Mouse (Mus musculus) cerebellum, postnatal 14 days (tissue): Measurements from ENCODE around the gene Dppa3.

Source experiments
- DNase-seq, 2 experiments: peaks; one replicate each; pipeline ENCODE4 v3.0.0; 2021; ENCODE audit warnings: mixed read lengths in 2 of 2

The Dppa3 gene

GRCm38 (mm10) chr6:122626110-122626509, at the start of gene Dppa3:
TSS of gene Dppa3 (plus strand) at chr6:122626410.
- no peak for DNase-seq

- DNase-seq: no peak
Observed at GRCm38 (mm10) chr6:122577030-122577429, 49.2 kb upstream of the Dppa3 start.

DNA sequence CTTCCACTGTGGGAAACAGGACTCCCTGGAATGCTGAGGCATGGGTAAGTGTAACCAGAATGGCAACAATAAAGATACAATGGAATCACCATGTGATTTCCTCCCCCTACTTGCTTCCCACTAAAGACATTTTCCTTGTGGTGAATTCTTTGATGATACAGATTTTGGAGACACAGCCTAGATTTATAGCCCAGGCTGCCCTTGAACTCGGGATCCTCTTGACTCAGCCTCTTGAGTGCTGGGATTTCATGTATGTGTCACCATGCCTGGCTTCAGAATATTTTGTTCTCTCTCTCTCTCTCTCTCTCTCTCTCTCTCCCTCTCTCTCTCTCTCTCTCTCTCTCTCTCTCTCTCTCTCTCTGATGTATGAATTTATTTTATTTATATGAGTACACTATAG, 47.1 kb upstream of the Dppa3 start:
- DNase-seq: no peak

DNA sequence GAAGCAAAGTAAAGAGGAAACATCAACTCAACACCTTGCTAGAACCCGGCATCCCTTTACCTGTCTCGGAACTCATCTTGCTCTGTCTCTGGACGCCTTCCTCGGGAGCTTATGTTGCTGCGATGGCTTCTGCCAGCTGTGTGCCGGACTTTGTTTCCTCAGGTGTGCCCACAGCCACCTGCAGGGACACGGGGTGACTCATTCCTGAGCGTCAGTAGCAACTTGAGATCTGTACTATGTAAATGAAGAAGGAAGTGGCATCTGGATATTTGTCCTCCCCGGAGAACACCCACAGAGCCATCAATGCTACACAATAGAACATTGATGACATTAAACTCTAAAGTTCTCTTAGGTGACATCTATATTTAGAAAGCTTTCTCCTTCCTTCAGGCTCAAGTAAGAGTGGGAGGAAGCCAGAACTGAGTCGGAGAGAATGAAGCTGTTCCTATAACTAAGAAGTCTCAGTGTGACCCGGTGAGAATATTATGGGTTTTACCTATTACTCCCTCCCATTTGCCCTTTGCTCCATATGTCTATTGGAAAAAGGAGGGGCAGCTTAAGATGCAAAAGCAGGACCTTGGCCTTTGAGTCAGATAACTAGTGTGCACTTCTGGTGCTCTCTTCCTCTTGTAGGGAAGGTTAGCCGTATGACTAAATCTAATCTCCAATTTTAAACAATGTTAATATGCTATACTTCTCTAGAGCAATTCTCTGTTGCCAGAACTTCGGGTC, 35.0 kb upstream of the Dppa3 start:
- no peak for DNase-seq

GRCm38 (mm10) chr6:122592905-122593304, 33.3 kb upstream of the Dppa3 start:
- no peak for DNase-seq

- DNase-seq: peak; percentile 33 to 42
Observed at GRCm38 (mm10) chr6:122595637-122596036, 30.6 kb upstream of the Dppa3 start.

DNA sequence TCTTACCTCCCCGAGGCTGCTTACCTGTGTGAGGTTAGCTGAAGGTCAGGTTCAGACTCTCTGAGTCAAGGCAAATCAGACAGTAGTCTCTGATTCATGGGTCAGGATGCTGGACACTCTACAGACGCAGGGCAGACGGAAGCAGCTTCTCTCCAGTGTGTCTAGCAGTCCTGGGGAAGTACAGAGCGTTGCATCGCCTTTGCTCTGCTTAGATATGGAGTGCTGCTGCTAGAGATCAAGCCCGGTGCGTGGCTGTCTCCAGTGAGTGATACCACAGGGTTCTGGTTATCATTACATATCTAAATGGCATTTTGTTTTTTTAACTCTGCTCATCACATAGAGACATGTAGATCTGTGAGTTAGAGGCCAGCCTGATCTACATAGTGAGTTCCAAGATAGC, 29.6 kb upstream of the Dppa3 start:
- no peak for DNase-seq

DNA sequence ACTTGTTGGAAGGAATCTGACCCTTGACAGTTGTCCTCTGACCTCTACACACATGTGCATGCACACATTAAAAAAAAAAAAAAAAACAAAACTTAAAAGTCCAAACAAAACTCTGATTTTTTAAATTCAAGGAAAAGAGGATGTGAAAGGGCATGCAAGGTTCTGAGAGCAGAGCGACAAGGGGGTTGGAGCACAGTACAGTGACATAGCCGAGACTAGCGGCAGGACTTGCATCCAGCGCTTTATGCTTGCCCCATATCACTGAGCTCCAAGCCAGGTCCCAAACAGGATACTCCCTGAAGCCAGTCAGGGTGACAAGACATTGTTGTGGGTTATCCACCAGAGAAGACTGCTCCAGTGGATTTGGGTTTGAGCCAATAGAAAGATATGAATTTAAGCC, 28.2 kb upstream of the Dppa3 start:
- no peak for DNase-seq

GRCm38 (mm10) chr6:122598436-122598835, 27.8 kb upstream of the Dppa3 start:
- no peak for DNase-seq

DNA sequence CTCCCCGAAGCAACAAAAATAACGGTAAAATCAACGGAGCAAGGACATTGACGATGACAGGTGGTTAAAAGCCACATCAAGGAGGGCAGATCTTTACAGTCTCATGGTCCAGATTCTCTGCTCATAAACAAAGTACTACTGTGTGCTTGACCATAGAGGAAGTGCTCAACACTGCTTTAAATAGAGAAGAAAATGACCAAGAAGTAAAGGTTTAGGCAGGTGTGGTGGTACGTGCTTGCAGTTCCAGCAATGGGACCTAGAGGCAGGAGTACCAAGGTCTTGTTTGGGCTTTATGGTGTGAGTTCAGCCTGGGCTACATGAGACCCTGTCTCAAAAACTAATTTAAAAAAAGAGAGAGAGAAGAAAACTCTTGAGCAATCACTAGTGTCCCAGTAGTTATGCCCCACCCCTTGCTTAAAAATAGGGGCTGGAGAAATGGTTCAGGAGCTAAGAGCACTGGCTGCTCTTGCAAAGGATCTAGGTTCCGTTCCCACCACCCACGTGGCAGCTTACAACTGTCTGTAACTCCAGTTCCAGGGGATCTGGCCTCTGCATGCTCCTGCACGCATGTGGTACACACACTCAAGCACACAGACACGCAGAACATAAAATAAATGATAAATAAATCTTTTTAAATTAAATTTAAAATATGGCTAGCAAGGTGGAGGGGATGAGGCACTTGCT, 27.0 kb upstream of the Dppa3 start:
- DNase-seq: no peak

GRCm38 (mm10) chr6:122600066-122600646, 26.1 kb upstream of the Dppa3 start:
- no peak for DNase-seq

DNA sequence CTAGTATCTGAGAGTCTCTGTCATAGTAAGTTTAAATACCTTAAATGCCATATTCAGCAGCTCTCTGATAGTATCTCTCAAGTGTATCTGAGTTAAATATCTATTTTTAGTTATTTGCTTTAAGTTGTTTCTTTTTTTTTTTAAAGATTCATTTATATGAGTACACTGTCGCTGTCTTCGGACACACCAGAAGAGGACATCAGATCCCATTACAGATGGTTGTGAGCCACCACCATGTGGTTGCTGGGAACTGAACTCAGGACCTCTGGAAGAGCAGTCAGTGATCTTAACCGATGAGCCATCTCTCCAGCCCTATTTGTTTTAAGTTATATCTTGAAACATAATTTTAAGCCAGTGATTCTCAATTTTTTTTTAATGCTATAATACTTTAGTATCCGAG, 25.2 kb upstream of the Dppa3 start:
- no peak for DNase-seq

DNA sequence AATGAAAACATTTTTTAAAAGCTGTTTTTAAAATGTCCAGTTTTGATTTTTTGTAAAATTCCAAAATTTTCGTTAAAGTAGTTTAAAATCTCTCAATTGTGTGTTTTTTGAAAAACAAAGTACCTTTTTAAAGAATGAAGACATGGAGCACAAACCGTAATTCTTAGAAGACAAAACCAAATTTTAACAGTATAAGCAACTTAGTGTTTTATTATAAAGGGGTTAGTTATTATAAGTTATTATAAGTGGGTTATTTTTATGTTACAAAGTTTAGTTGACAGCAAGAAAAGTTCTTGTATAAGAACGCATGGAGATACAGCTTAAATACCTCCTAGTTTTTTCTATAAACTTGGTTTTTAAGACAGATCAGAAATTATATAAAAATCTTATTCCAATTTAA, 24.6 kb upstream of the Dppa3 start:
- DNase-seq: no peak

GRCm38 (mm10) chr6:122602242-122602991, 23.8 kb upstream of the Dppa3 start, which contains the start of gene Apobec1:
TSS of gene Apobec1 (minus strand) at chr6:122602444.
- DNase-seq: peak; percentile 28 to 45

- DNase-seq: no peak
Observed at GRCm38 (mm10) chr6:122602992-122603322, 23.3 kb upstream of the Dppa3 start.

DNA sequence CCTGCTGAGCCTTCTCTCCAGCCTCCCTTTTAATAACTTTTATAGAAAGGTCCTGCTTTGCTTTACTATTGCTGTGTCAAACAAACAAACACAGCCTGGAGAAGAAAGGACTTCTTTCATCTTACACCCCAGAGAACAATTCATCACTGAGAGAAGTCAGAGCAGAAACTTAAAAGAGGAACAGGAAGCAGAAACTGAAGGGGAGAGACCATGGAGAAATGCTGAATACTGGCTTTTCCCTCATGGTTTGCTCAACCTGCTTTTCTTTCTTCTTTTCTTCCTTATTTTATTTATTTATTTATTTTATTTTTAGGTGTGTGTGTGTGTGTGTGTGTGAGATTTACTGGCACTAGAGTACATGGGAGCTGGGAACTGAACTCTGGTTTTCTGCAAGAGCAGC, 21.9 kb upstream of the Dppa3 start:
- DNase-seq: no peak

DNA sequence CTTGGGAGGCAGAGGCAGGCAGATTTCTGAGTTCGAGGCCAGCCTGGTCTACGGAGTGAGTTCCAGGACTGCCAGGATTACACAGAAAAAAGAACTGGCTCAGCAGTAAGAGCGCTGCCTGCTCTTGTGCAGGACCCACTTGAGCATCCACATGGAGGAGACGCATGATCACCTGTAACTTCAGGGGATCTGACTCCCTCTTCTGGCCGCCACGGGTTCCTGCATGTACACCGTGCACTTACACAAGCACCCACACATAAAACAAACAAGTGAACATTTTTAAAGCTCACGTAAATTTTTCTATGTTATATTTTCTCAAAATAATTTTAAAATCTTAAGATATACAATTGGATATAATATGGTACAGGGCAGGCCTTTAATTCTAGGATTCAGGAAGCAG, 20.7 kb upstream of the Dppa3 start:
- no peak for DNase-seq

DNA sequence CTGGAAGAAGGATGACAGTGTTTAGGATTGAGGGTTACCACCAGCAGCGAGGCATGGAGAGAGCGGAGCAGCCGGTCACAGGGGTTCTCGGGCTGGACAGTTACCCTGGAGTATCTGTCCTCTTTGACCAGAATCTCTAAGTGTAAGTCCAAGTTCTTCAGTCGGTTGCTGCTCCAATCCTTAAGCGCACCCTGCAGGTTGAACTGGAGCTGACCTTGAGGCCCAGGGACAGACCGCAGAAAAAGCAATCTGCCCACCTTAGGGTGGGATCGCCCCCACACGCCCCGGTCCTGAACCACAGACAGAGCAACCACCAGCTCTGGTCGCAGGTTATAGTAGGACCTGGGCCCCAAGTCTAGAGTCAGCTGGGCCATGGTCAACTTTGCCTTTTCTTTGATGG, 19.5 kb upstream of the Dppa3 start:
- DNase-seq: no peak

DNA sequence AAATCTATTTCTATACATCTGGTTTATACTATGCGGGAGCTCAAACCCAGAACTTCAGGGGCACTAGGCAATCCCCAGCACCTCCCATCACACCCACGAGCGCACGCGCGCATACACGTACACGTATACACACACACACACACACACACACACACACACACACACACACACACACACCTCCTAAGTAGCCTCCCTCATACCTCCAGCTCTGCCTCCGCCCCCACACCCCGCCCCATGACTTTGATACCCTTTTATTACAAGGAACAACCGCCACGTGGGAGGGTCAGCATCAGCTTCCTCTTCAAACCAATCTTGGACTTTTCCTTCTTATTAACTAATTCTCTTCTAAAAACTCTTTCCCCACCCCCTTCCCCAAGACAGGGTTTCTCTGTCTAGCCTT, 18.5 kb upstream of the Dppa3 start:
- DNase-seq: no peak

DNA sequence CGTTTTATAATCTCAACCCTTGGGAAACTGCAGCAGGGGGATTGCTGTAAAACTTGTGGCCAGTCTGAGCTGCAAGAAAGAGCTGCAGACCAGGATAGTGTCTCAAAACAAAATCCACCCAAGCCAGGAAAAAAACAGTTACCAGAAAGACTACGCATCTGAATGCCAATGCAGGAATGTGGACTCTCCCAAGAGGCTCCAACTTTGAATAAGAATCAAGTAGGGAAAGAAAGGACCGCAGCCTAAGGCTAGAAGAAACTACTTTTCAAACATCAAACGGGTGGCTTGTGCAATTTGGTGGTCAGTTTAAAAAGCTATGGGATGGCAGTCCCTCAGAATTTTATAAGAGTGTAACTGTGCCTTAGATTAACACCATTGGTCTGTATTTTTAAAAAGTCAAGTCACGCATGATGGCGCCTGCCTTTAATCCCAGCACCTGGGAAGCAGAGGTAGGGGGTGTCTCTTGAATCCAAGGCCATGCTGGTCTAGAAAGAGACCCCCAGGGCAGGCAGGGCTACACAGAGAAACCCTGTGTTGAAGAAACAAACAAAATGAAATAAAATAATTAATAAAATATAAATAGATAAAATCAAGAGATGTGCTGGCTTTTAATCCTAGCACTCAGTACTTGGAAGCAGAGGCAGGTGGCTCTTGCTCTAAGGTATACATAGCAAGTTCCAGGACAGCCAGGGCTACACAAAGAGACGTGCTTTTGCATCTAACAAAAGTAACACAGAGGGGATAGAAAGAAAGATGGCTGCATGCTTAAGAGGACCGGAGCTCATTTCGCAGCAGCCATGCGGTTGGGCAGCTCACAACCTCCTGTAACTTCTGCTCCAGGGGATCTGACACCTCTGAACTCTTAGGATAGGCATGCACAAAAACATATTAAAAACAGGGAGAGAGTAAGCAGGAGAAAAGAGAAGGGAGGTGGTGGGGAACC, 17.5 kb upstream of the Dppa3 start:
- DNase-seq: no peak

DNA sequence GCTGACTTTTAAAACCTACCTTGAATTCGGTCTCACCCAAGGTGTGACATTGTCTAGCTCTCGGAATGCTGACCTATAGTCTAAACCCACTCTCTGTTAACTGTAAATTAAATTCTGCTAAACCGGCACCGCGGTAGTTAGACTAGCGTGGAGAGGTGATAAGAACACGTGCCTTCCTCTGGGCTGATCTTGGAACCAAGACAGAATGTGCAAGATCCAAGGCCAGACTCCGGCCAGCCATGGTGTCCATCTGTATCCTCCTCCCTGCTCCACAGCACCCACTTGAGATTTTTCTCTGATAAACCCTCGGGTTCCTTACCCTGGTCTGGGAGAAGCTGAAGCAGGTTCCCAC, 16.9 kb upstream of the Dppa3 start:
- DNase-seq: peak in 1 of 2 experiments; percentile 9

GRCm38 (mm10) chr6:122609771-122610170, 16.4 kb upstream of the Dppa3 start, which contains the start of gene Gdf3:
TSS of gene Gdf3 (minus strand) at chr6:122610087.
- DNase-seq: peak; percentile 37 to 44
